Mouse (Mus musculus) embryonic facial prominence, embryonic 15.5 days (tissue): ENCODE data around the gene Asf1b. TPM values are rescaled to one million over a fixed set of nuclear protein-coding genes. Genes with fewer than 3 reads are reported as not detected.
"Not testable (repeated sequence)": the region's sequence is repeated elsewhere in the genome, so short reads cannot be mapped to it uniquely, and the experiment has no call there.

ENCODE experiments used
- ATAC-seq: fragments of 200-750 bp; cut with Nextera tagmentation; 2 replicates; pipeline ENCODE4 v1.8.0; 2017; ENCODE audit warnings: low read depth, moderate TSS enrichment; ENCODE audit not compliant: insufficient number of reproducible peaks, low FRiP score, low TSS enrichment
- H3K27ac ChIP-seq: fragments of 300-500 bp; sonication (generic); replicated peaks from 2 replicates; pipeline ENCODE4 v1.5.1; 2015; ENCODE audit warnings: mild to moderate bottlenecking, inconsistent platforms
- H3K27me3 ChIP-seq: fragments of 300-500 bp; sonication (generic); 2 replicates; pipeline ENCODE4 v1.6.1; 2015; ENCODE audit warnings: inconsistent platforms
- H3K36me3 ChIP-seq: fragments of 300-500 bp; sonication (generic); 2 replicates; pipeline ENCODE4 v1.6.1; 2015; ENCODE audit warnings: mild to moderate bottlenecking, inconsistent platforms
- H3K4me1 ChIP-seq: fragments of 300-500 bp; sonication (generic); 2 replicates; pipeline ENCODE4 v1.6.1; 2015; ENCODE audit warnings: inconsistent platforms
- H3K4me2 ChIP-seq: fragments of 300-500 bp; sonication (generic); replicated peaks from 2 replicates; pipeline ENCODE4 v1.6.1; 2015; ENCODE audit warnings: mild to moderate bottlenecking, inconsistent platforms
- H3K4me3 ChIP-seq: fragments of 300-500 bp; sonication (generic); replicated peaks from 2 replicates; pipeline ENCODE4 v1.5.1; 2015; ENCODE audit warnings: mild to moderate bottlenecking, inconsistent platforms
- H3K9ac ChIP-seq: fragments of 300-500 bp; sonication (generic); 2 replicates; pipeline ENCODE4 v1.6.1; 2015; ENCODE audit warnings: inconsistent platforms
- H3K9me3 ChIP-seq: fragments of 300-500 bp; sonication (generic); replicated peaks from 2 replicates; pipeline ENCODE4 v1.6.1; 2016; ENCODE audit warnings: inconsistent platforms
- WGBS: fragments of 180-500 bp; shearing (Covaris S2); methylation state at CpG from one replicate; pipeline ENCODE4 v1.1.7; 2015; 5-methylcytosine and 5-hydroxymethylcytosine counted together
- polyA plus RNA-seq: library from polyadenylated mRNA; unstranded; fragments of >200 nt; fragmentation: Nextera tagmentation; extraction: Ambion mirVana; gene quantifications from 2 replicates; pipeline ENCODE4 v1.2.1, GENCODE M21; 2015

Gene Asf1b
- polyA plus RNA-seq, 1 experiment from 2014 or later, result 57.2 TPM

DNA sequence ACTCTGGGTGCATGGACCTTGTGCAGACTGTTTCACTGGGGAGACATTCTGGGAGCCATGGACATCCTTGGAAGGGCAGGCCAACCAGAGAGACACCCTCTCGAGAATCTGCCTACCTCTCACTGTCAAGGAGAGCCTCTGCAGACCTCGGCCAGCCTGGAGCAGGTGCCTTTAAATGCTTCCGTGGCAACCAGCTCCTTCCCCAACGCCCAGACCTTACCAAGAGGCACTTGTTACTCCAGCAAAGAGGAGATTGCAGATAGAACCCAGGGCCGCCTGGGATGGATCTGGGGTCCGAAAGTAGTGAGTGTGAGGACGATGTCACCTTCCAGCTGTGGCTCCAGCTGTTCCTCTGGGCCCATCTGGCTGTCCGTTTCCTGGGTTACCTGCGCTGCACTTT lies 22.9 kb downstream of the Asf1b start:
- Histone ChIP-seq H3K9ac (no peak overlapping the region), H3K4me3 (no peak overlapping the region), H3K36me3 (peaks cover 32% of the 10 kb centered on the region), H3K27me3 (no peaks in the 10 kb centered on the region), H3K27ac (no peak overlapping the region), H3K9me3 (no peaks in the 10 kb centered on the region), H3K4me1 (peaks cover 37% of the 10 kb centered on the region), H3K4me2 (no peak overlapping the region)
- 73% methylated on average over 9 of the region's 9 CpGs for WGBS
- ATAC-seq, result no peak

- Histone ChIP-seq H3K4me2 (no peak overlapping the region), H3K4me1 (peaks cover 22% of the 10 kb centered on the region), H3K9me3 (no peaks in the 10 kb centered on the region), H3K27ac (no peak overlapping the region), H3K9ac (no peak overlapping the region), H3K27me3 (no peaks in the 10 kb centered on the region), H3K36me3 (peaks cover 50% of the 10 kb centered on the region), H3K4me3 (no peak overlapping the region)
- WGBS, result 68% methylated on average over 1 of the region's 1 CpGs
- peak; percentile 31; the same call in 1 of the 2 replicates for ATAC-seq
These were observed 24.9 kb downstream of the Asf1b start for GRCm38 (mm10) chr8:83980250-83980649.

GRCm38 (mm10) chr8:83980845-83981244 lies 25.5 kb downstream of the Asf1b start:
- WGBS, result 71% methylated on average over 8 of the region's 8 CpGs
- no peak for ATAC-seq
- H3K4me2 ChIP-seq, result no peak overlapping the region
- H3K4me1 ChIP-seq, result peaks cover 22% of the 10 kb centered on the region
- no peaks in the 10 kb centered on the region for H3K27me3 ChIP-seq
- no peaks in the 10 kb centered on the region for H3K9me3 ChIP-seq
- H3K27ac ChIP-seq, result no peak overlapping the region
- peaks cover 54% of the 10 kb centered on the region for H3K36me3 ChIP-seq
- H3K9ac ChIP-seq, result no peak overlapping the region
- no peak overlapping the region for H3K4me3 ChIP-seq

GRCm38 (mm10) chr8:83981533-83981932 lies 26.2 kb downstream of the Asf1b start:
- Histone ChIP-seq H3K27me3 (no peaks in the 10 kb centered on the region), H3K27ac (no peak overlapping the region), H3K4me2 (no peak overlapping the region), H3K9me3 (no peaks in the 10 kb centered on the region), H3K9ac (no peak overlapping the region), H3K4me1 (peaks cover 18% of the 10 kb centered on the region), H3K4me3 (no peak overlapping the region), H3K36me3 (peaks cover 61% of the 10 kb centered on the region)
- ATAC-seq, result no peak
- WGBS, result 93% methylated on average over 7 of the region's 7 CpGs

DNA sequence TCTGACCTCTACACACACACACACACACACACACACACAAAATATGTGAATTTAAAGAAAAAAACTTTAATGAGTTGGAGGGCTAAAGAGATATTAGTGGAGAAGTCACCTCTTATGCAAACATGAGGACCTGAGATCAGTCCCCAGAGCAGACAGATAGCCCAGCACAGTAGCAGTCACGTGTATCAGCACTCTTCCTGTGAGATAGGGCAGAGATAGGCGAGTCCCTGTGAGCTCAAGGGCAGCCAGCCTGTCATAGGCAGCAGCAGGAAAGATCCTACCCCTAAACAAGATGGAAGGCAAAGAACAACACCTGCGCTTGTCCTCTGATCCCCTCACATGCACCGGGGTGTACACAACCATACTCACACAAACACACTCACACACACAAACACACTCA lies 27.1 kb downstream of the Asf1b start:
- Histone ChIP-seq H3K4me1 (peaks cover 9% of the 10 kb centered on the region), H3K9me3 (no peaks in the 10 kb centered on the region), H3K9ac (no peak overlapping the region), H3K4me3 (no peak overlapping the region), H3K27me3 (no peaks in the 10 kb centered on the region), H3K4me2 (no peak overlapping the region), H3K27ac (no peak overlapping the region), H3K36me3 (peaks cover 70% of the 10 kb centered on the region)
- no peak for ATAC-seq
- 85% methylated on average over 4 of the region's 4 CpGs for WGBS

DNA sequence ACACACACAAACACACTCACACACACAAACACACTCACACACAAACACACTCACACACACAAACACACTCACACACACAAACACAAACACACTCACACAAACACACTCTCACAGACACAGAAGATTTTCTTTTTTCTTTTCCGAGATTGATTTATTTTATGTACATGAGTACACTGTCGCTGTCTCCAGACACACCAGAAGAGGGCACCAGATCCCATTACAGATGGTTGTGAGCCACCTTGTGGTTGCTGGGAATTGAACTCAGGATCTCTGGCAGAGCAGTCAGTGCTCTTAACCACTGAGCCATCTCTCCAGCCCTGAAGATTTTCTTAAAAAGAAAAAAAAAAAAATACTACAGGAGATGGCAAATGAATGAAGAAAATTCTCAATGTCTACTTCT lies 27.9 kb downstream of the Asf1b start:
- H3K9ac ChIP-seq, H3K27me3 ChIP-seq, H3K4me1 ChIP-seq, H3K27ac ChIP-seq, H3K9me3 ChIP-seq, H3K4me2 ChIP-seq, ATAC-seq, H3K4me3 ChIP-seq: not testable (repeated sequence)
- H3K36me3 ChIP-seq, result peaks cover 78% of the 10 kb centered on the region
- 91% methylated on average over 2 of the region's 2 CpGs for WGBS

DNA sequence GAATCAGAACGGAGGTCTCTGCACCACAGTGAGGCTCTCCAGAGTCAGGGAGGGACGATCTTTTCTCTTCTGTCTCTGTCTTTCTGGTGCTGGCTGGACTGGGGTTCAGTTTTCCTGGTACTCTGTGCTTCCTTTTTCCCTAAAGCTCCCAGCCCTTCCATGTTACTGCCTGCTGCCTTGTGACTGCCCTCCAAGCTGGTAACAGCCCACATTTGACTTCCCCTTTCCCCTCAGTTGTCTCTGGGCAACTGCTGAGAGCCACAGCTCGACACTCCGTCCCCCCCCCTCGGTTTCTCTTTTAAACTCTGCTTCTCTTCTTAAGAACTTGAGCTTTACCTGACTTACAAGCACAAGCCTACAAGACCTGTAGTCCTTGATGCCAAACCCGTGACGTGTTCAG lies 33.9 kb downstream of the Asf1b start:
- Histone ChIP-seq H3K4me1 (no peaks in the 10 kb centered on the region), H3K4me2 (no peak overlapping the region), H3K9me3 (no peaks in the 10 kb centered on the region), H3K36me3 (peaks cover 88% of the 10 kb centered on the region), H3K27me3 (no peaks in the 10 kb centered on the region), H3K27ac (no peak overlapping the region), H3K9ac (no peak overlapping the region), H3K4me3 (no peak overlapping the region)
- WGBS, result 89% methylated on average over 7 of the region's 7 CpGs
- ATAC-seq, result no peak

DNA sequence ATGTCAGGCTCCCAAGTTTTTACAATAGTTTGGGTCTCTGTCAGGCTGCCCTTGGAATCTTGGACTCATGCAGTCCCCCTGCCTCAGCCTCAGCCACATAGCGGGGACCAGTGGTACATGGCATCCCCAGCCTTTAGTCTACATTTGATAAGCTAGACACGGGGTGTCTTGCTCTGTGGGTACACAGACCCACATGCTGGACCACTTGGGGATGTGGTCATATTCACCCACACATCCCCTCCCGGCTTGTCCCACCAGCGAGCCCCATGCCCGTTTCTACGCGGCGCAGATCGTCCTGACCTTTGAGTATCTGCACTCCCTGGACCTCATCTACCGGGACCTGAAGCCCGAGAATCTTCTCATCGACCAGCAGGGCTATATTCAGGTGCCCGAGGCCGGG lies 34.9 kb downstream of the Asf1b start:
- Histone ChIP-seq H3K36me3 (peaks cover 87% of the 10 kb centered on the region), H3K27ac (no peak overlapping the region), H3K9me3 (no peaks in the 10 kb centered on the region), H3K4me1 (no peaks in the 10 kb centered on the region), H3K27me3 (no peaks in the 10 kb centered on the region), H3K4me2 (no peak overlapping the region), H3K9ac (no peak overlapping the region), H3K4me3 (no peak overlapping the region)
- WGBS, result 92% methylated on average over 14 of the region's 14 CpGs
- no peak for ATAC-seq

DNA sequence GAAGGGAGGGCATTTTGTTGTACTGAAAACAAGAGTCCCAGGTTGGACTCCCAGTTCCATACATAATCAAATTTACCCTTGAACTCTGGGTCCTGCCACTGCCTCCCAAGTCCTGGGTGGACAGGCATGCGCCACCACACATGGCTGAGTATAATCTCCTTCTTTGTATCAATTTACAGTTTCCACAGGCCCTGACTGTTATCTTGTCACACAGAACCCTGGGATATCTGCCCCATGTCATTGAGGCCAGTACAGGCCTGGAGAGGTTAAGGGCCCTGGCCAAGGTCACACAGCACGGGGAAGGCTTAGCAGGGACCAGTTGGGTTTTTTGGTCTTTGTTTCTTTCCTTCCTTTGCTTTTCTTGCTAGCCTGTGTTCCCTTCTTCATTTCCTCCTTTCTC lies 37.2 kb downstream of the Asf1b start:
- Histone ChIP-seq H3K4me2 (no peak overlapping the region), H3K9ac (no peak overlapping the region), H3K27ac (no peak overlapping the region), H3K36me3 (peaks cover 69% of the 10 kb centered on the region), H3K4me1 (peaks cover 8% of the 10 kb centered on the region), H3K4me3 (no peak overlapping the region), H3K27me3 (no peaks in the 10 kb centered on the region), H3K9me3 (no peaks in the 10 kb centered on the region)
- no peak for ATAC-seq
- 93% methylated on average over 2 of the region's 2 CpGs for WGBS

GRCm38 (mm10) chr8:83994030-83994429 lies 38.7 kb downstream of the Asf1b start:
- Histone ChIP-seq H3K27ac (no peak overlapping the region), H3K4me3 (no peak overlapping the region), H3K27me3 (no peaks in the 10 kb centered on the region), H3K9me3 (no peaks in the 10 kb centered on the region), H3K4me2 (no peak overlapping the region), H3K9ac (no peak overlapping the region), H3K36me3 (peaks cover 55% of the 10 kb centered on the region), H3K4me1 (peaks cover 12% of the 10 kb centered on the region)
- no peak for ATAC-seq
- 69% methylated on average over 3 of the region's 3 CpGs for WGBS

GRCm38 (mm10) chr8:83995973-83996372 lies 40.7 kb downstream of the Asf1b start:
- H3K27ac ChIP-seq, result peak overlapping the region; percentile 98
- WGBS, result 17% methylated on average over 12 of the region's 12 CpGs
- H3K9me3 ChIP-seq, result no peaks in the 10 kb centered on the region
- peak overlapping the region; percentile 78; the same call in 1 of the 2 replicates for H3K9ac ChIP-seq
- ATAC-seq, result no peak
- peak overlapping the region; percentile 80 for H3K4me3 ChIP-seq
- peaks cover 45% of the 10 kb centered on the region for H3K36me3 ChIP-seq
- H3K4me1 ChIP-seq, result peaks cover 21% of the 10 kb centered on the region
- peak overlapping the region; percentile 90 for H3K4me2 ChIP-seq
- H3K27me3 ChIP-seq, result no peaks in the 10 kb centered on the region

DNA sequence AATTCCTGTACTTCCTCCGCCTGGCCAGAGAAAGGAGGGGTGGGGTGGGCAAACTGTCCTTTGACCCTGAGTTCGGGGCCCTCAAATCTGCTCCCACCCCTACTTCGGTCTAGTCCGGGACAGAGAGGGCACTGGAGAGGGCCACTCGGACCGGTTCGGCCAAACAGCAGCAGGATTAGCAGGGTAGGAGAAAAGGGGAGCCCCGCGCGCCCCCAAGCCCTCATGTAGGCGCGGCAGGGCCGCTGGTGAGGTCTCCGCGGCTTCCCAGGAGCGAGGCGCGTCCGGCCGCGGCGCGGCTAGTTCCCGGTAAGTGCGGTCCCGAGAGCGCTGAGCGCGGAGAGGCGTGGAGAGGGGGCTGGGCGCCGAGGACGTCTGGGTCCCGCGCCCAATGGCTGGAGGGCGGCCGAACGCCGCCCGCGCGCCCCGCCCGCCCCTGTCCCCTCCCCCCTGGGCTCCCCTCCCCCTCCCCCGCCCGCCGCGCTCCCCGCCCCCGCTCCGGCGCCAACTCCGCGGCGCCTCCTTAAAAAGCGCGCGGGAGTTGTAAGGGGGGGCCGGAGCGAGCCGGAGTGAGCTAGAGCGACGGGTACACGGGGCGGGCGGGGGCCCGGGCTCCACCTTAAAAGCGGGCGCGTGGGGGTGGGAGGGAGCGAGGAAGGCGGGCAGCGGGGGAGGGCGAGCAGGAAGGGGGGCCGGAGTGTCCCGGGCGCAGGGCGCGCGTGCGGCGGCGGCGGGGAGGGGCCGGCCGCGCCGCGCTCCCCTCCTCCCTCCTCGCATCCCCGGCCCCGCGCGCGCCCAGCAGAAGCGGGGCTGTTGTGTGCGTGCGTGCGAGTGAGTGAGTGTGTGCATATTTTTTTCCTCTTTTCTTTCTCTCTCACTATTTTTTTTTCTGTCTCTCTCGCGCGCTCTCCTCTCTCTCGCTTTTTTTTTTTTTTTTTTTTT lies 41.5 kb downstream of the Asf1b start:
- peak; percentile 90 for ATAC-seq
- Histone ChIP-seq H3K9me3 (no peaks in the 10 kb centered on the region), H3K27me3 (no peaks in the 10 kb centered on the region), H3K4me3 (peak overlapping the region; percentile 80), H3K4me2 (peak overlapping the region; percentile 90), H3K4me1 (peaks cover 30% of the 10 kb centered on the region), H3K9ac (peak overlapping the region; percentile 78), H3K27ac (peak overlapping the region; percentile 98), H3K36me3 (peaks cover 44% of the 10 kb centered on the region)
- WGBS, result under 1% methylated on average over 45 of the region's 103 CpGs
